Mouse (Mus musculus) urinary bladder, postnatal 36 days (tissue): ENCODE results near the gene Acot4.
A peak's percentile ranks its signal among the peaks of the same experiment; 100 is the strongest.
"Not testable (repeated sequence)": the region's sequence is repeated elsewhere in the genome, so short reads cannot be mapped to it uniquely, and the experiment has no call there.

Source experiments
- DNase-seq, 2 experiments: peaks; one replicate each; pipeline ENCODE4 v3.0.0; 2022; ENCODE audit warnings: low spot score in 2 of 2, mixed read lengths in 1 of 2

Acot4 gene

GRCm38 (mm10) chr12:84038241-84038640, at the start of gene Acot4:
Gene Acot4 (plus strand): TSS chr12:84038379.
- peak in 1 of 2 experiments; percentile 42 for DNase-seq

- no peak for DNase-seq
Measured at GRCm38 (mm10) chr12:83988483-83988882, 49.7 kb upstream of the Acot4 start.

- DNase-seq, result no peak
Measured at GRCm38 (mm10) chr12:83989378-83989777, 48.8 kb upstream of the Acot4 start.

GRCm38 (mm10) chr12:83997221-83997620, 41.0 kb upstream of the Acot4 start:
- no peak for DNase-seq

- peak in 1 of 2 experiments; percentile 44 for DNase-seq
Measured at GRCm38 (mm10) chr12:83998341-83999107, 39.7 kb upstream of the Acot4 start.

GRCm38 (mm10) chr12:83999237-83999636, 38.9 kb upstream of the Acot4 start:
- DNase-seq, result peak; percentile 62 to 81

- no peak for DNase-seq
Measured at GRCm38 (mm10) chr12:84000418-84000817, 37.8 kb upstream of the Acot4 start.

GRCm38 (mm10) chr12:84003866-84004265, 34.3 kb upstream of the Acot4 start:
- no peak for DNase-seq

- DNase-seq, result no peak
Measured at GRCm38 (mm10) chr12:84008251-84008650, 29.9 kb upstream of the Acot4 start.

GRCm38 (mm10) chr12:84008729-84009128, 29.4 kb upstream of the Acot4 start:
- DNase-seq, result no peak

- peak; percentile 60 to 79 for DNase-seq
Measured at GRCm38 (mm10) chr12:84009171-84009965, 28.8 kb upstream of the Acot4 start, which contains the start of gene Acot1. Gene Acot1 (plus strand): TSS chr12:84009490.

GRCm38 (mm10) chr12:84010201-84010600, 28.0 kb upstream of the Acot4 start:
- no peak for DNase-seq

GRCm38 (mm10) chr12:84011251-84012040, 26.7 kb upstream of the Acot4 start:
- peak in 1 of 2 experiments; percentile 69 for DNase-seq

- DNase-seq, result no peak
Measured at GRCm38 (mm10) chr12:84013130-84013529, 25.0 kb upstream of the Acot4 start.

GRCm38 (mm10) chr12:84013701-84014100, 24.5 kb upstream of the Acot4 start:
- DNase-seq, result no peak

GRCm38 (mm10) chr12:84020528-84020927, 17.7 kb upstream of the Acot4 start:
- DNase-seq, result peak; percentile 73 to 86

GRCm38 (mm10) chr12:84022266-84022665, 15.9 kb upstream of the Acot4 start:
- not testable (repeated sequence) for DNase-seq

GRCm38 (mm10) chr12:84023052-84023745, 15.0 kb upstream of the Acot4 start:
- DNase-seq, result no peak

- no peak for DNase-seq
Measured at GRCm38 (mm10) chr12:84025888-84026287, 12.3 kb upstream of the Acot4 start.

GRCm38 (mm10) chr12:84028328-84028727, 9.9 kb upstream of the Acot4 start:
- not testable (repeated sequence) for DNase-seq

- DNase-seq, result not testable (repeated sequence)
Measured at GRCm38 (mm10) chr12:84029043-84029442, 9.1 kb upstream of the Acot4 start.
